Mouse (Mus musculus): ENCODE measurements around the gene Mei1. TPM values are rescaled to one million over a fixed set of nuclear protein-coding genes. Genes with fewer than 3 reads are reported as not detected.
A peak's percentile ranks its signal among the peaks of the same experiment; 100 is the strongest.

The Mei1 gene
- polyA plus RNA-seq, 1 experiment from 2014 or later = 0.09 TPM

DNA sequence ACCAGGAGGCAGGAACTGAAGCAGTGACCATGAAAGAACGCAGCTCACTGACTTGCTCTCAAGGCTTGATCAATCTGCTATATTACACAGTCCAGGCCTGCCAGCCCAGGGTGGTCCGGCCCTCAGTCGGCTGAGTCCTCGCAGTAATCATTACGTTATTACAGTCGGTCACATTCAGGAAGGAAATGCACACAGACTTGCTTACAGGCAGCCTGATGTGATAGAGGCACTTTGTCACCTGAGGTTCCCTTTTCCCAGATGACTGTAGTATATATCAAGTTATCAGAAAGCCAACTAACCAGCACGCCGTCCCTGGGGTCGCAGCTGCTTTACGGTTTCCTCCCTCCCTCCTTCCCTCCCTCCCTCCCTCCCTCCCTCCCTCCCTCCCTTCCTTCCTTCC is 87.1 kb downstream of the Mei1 start:
- WGBS = 81% methylated on average over 10 of the region's 10 CpGs
- H3K4me3 ChIP-seq = no peak overlapping the region
- H3K27ac ChIP-seq = no peak overlapping the region

GRCm38 (mm10) chr15:82158243-82159035 is 88.6 kb downstream of the Mei1 start:
- no peak overlapping the region for H3K4me3 ChIP-seq
- H3K27me3 ChIP-seq = no peaks in the 10 kb centered on the region
- no peaks in the 10 kb centered on the region for H3K9me3 ChIP-seq
- 0 out of 2 replicates have a peak overlapping the region, but pooled peaks have one; percentile 20 for H3K4me2 ChIP-seq (replicated peaks)
- WGBS = 47% methylated on average over 17 of the region's 17 CpGs
- H3K4me1 ChIP-seq = peaks cover 55% of the 10 kb centered on the region
- peak overlapping the region; percentile 84 for H3K27ac ChIP-seq
- peaks cover 5% of the 10 kb centered on the region; the same call in 1 of the 2 replicates for H3K36me3 ChIP-seq
- H3K9ac ChIP-seq = no peak overlapping the region
- ATAC-seq (ENCODE audit: insufficient number of reproducible peaks, insufficient read depth, low FRiP score, low TSS enrichment) = no peak

More for the DNA sequence above, 87.1 kb downstream of the Mei1 start:
- H3K27me3 ChIP-seq = no peaks in the 10 kb centered on the region
- H3K9me3 ChIP-seq = no peaks in the 10 kb centered on the region
- no peak overlapping the region for H3K9ac ChIP-seq
- H3K4me1 ChIP-seq = peaks cover 65% of the 10 kb centered on the region
- no peak overlapping the region for H3K4me2 ChIP-seq (replicated peaks)
- no peak for ATAC-seq (ENCODE audit: insufficient number of reproducible peaks, insufficient read depth, low FRiP score, low TSS enrichment)
- peaks cover 5% of the 10 kb centered on the region; the same call in 1 of the 2 replicates for H3K36me3 ChIP-seq

- peaks cover 5% of the 10 kb centered on the region; the same call in 1 of the 2 replicates for H3K36me3 ChIP-seq
- no peak for ATAC-seq (ENCODE audit: insufficient number of reproducible peaks, insufficient read depth, low FRiP score, low TSS enrichment)
- H3K9me3 ChIP-seq = no peaks in the 10 kb centered on the region
- 78% methylated on average over 9 of the region's 9 CpGs for WGBS
- no peak overlapping the region for H3K4me2 ChIP-seq (replicated peaks)
- peaks cover 54% of the 10 kb centered on the region for H3K4me1 ChIP-seq
- no peaks in the 10 kb centered on the region for H3K27me3 ChIP-seq
- no peak overlapping the region for H3K27ac ChIP-seq
- H3K4me3 ChIP-seq = no peak overlapping the region
- H3K9ac ChIP-seq = no peak overlapping the region
These were observed 89.7 kb downstream of the Mei1 start for GRCm38 (mm10) chr15:82159471-82159870.

- ATAC-seq (ENCODE audit: insufficient number of reproducible peaks, insufficient read depth, low FRiP score, low TSS enrichment) = no peak
- WGBS = 74% methylated on average over 11 of the region's 11 CpGs
These were observed 91.2 kb downstream of the Mei1 start for GRCm38 (mm10) chr15:82160731-82161640.

GRCm38 (mm10) chr15:82161965-82162600 is 92.3 kb downstream of the Mei1 start:
- H3K36me3 ChIP-seq = no peaks in the 10 kb centered on the region
- H3K9me3 ChIP-seq = no peaks in the 10 kb centered on the region
- no peak overlapping the region for H3K4me2 ChIP-seq (replicated peaks)
- peaks cover 60% of the 10 kb centered on the region for H3K4me1 ChIP-seq
- H3K4me3 ChIP-seq = no peak overlapping the region
- ATAC-seq (ENCODE audit: insufficient number of reproducible peaks, insufficient read depth, low FRiP score, low TSS enrichment) = no peak
- 91% methylated on average over 12 of the region's 12 CpGs for WGBS
- no peak overlapping the region for H3K27ac ChIP-seq
- no peak overlapping the region for H3K9ac ChIP-seq
- H3K27me3 ChIP-seq = no peaks in the 10 kb centered on the region

More at GRCm38 (mm10) chr15:82160731-82161640, 91.2 kb downstream of the Mei1 start:
- H3K27me3 ChIP-seq = no peaks in the 10 kb centered on the region
- H3K4me2 ChIP-seq (replicated peaks) = no peak overlapping the region
- peaks cover 5% of the 10 kb centered on the region; the same call in 1 of the 2 replicates for H3K36me3 ChIP-seq
- no peak overlapping the region for H3K9ac ChIP-seq
- H3K9me3 ChIP-seq = no peaks in the 10 kb centered on the region
- peaks cover 54% of the 10 kb centered on the region for H3K4me1 ChIP-seq
- H3K4me3 ChIP-seq = no peak overlapping the region
- 0 out of 2 replicates have a peak overlapping the region, but pooled peaks have one; percentile 7 for H3K27ac ChIP-seq

DNA sequence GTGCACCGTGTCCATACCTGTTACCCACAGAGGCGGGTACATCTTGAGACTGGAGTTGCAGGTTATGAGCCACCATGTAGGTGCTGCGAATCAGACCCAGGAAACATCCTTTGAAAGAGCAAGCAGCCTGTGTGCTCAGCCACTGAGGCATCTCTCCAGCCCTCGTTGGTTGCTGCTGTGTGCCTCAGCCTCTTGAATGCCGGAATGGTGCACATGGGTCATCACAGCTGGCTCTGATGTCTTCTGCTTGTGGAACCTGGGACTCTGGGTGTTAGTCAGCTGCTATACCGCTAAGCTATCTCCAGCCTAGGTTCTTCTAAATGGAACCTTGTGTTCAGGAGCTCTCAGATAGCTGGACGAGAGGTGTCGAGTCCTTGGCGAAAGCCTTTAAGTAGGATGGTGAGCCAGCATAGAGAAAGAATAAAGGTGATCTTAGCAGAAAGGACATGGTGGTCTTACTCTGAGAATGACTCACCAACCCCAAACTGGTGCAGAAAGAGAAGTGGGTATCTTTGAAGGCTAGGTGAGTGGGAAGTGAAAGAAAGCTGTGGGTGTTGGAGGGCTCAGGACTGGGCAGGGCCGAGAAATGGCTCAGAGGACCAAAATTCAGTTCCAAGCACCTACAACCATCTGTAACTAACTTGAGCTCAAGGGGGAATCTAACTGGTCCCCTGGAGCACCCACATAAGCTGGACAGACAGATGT is 93.7 kb downstream of the Mei1 start:
- WGBS = 83% methylated on average over 10 of the region's 10 CpGs
- H3K4me1 ChIP-seq = peaks cover 57% of the 10 kb centered on the region

DNA sequence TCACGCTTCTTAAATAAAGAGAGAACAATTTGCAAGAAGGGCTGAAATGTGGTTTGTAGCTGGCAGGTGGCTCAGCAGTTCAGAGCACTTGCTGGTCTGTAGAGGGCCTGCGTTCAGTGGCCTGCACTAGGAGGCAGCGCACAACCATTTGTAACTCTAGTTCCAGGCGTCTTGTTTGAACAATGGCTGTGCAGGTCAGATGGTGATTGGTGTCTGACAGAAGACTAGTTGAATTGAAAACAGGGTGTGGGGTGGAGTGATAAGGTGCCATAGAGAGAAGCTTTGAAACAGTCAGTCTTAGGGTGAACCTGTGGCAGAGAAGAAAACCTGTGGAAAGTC is 94.2 kb downstream of the Mei1 start:
- no peaks in the 10 kb centered on the region for H3K27me3 ChIP-seq
- no peak overlapping the region for H3K9ac ChIP-seq
- H3K9me3 ChIP-seq = no peaks in the 10 kb centered on the region
- ATAC-seq (ENCODE audit: insufficient number of reproducible peaks, insufficient read depth, low FRiP score, low TSS enrichment) = no peak
- H3K36me3 ChIP-seq = no peaks in the 10 kb centered on the region
- H3K27ac ChIP-seq = no peak overlapping the region
- no peak overlapping the region for H3K4me2 ChIP-seq (replicated peaks)
- WGBS = 66% methylated on average over 4 of the region's 4 CpGs
- H3K4me1 ChIP-seq = peaks cover 53% of the 10 kb centered on the region
- no peak overlapping the region for H3K4me3 ChIP-seq

More for the DNA sequence above, 93.7 kb downstream of the Mei1 start:
- H3K9ac ChIP-seq = no peak overlapping the region
- no peaks in the 10 kb centered on the region for H3K9me3 ChIP-seq
- no peak for ATAC-seq (ENCODE audit: insufficient number of reproducible peaks, insufficient read depth, low FRiP score, low TSS enrichment)
- H3K27ac ChIP-seq = no peak overlapping the region
- H3K4me2 ChIP-seq (replicated peaks) = no peak overlapping the region
- no peaks in the 10 kb centered on the region for H3K27me3 ChIP-seq
- H3K36me3 ChIP-seq = no peaks in the 10 kb centered on the region
- no peak overlapping the region for H3K4me3 ChIP-seq

DNA sequence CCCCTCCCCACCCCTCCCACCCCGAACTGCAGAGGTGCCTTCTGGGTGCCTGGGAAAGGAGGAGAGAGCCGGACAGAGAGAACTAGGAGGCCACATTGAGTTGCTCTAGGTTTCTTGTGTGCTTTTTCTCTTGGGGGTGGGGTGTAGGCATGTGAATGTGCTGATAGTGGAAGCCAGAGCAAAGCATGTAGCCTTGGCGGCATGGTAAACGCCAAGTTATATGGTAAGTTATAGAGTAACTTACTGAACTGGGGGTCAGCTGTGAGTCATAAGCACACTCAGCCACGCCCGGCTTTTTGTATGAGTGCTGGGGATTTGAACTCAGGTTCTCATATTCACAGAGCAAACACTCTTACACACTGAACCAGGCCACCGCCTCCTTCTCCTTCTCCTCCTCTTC is 94.7 kb downstream of the Mei1 start:
- Histone ChIP-seq H3K27me3 (no peaks in the 10 kb centered on the region), H3K4me3 (no peak overlapping the region), H3K9me3 (no peaks in the 10 kb centered on the region), H3K4me2 (replicated peaks) (no peak overlapping the region), H3K27ac (no peak overlapping the region), H3K4me1 (peaks cover 48% of the 10 kb centered on the region), H3K36me3 (no peaks in the 10 kb centered on the region), H3K9ac (no peak overlapping the region)
- 79% methylated on average over 7 of the region's 7 CpGs for WGBS
- ATAC-seq (ENCODE audit: insufficient number of reproducible peaks, insufficient read depth, low FRiP score, low TSS enrichment) = no peak

GRCm38 (mm10) chr15:82165332-82166239 is 95.8 kb downstream of the Mei1 start:
- no peak overlapping the region for H3K27ac ChIP-seq
- H3K36me3 ChIP-seq = peaks cover 9% of the 10 kb centered on the region
- H3K4me1 ChIP-seq = peaks cover 39% of the 10 kb centered on the region

More at GRCm38 (mm10) chr15:82165332-82166239, 95.8 kb downstream of the Mei1 start:
- Histone ChIP-seq H3K27me3 (no peaks in the 10 kb centered on the region), H3K9me3 (no peaks in the 10 kb centered on the region), H3K9ac (no peak overlapping the region; the same call in 1 of the 2 replicates), H3K4me2 (replicated peaks) (no peak overlapping the region), H3K4me3 (no peak overlapping the region)
- ATAC-seq (ENCODE audit: insufficient number of reproducible peaks, insufficient read depth, low FRiP score, low TSS enrichment) = no peak
- 56% methylated on average over 8 of the region's 8 CpGs for WGBS
